Mouse (Mus musculus) embryonic facial prominence, embryonic 14.5 days (tissue): ENCODE measurements around the gene Tmem160. TPM values are rescaled to one million over a fixed set of nuclear protein-coding genes. Genes with fewer than 3 reads are reported as not detected.

ENCODE experiments used
- ATAC-seq: fragments of 200-750 bp; cut with Nextera tagmentation; 2 replicates; pipeline ENCODE4 v1.8.0; 2017; ENCODE audit warnings: low read depth, moderate number of reproducible peaks, moderate TSS enrichment
- DNase-seq: peaks from one replicate; pipeline ENCODE4 v3.0.0-alpha.2; 2015; ENCODE audit warnings: low spot score
- H3K27ac ChIP-seq: fragments of 300-500 bp; sonication (generic); replicated peaks from 2 replicates; pipeline ENCODE4 v1.5.1; 2014; ENCODE audit warnings: low read depth, mild to moderate bottlenecking, low read length, moderate library complexity
- H3K27me3 ChIP-seq: fragments of 300-500 bp; sonication (generic); replicated peaks from 2 replicates; pipeline ENCODE4 v1.6.1; 2014; ENCODE audit warnings: low read length; ENCODE audit not compliant: control insufficient read depth, insufficient read depth
- H3K36me3 ChIP-seq: fragments of 300-500 bp; sonication (generic); 2 replicates; pipeline ENCODE4 v1.6.1; 2014; ENCODE audit warnings: low read length, mixed read lengths; ENCODE audit not compliant: control insufficient read depth, insufficient read depth
- H3K4me1 ChIP-seq: fragments of 300-500 bp; sonication (generic); 2 replicates; pipeline ENCODE4 v1.6.1; 2014; ENCODE audit warnings: antibody characterized with exemption, low read length; ENCODE audit not compliant: control insufficient read depth, insufficient read depth
- H3K4me2 ChIP-seq: fragments of 300-500 bp; sonication (generic); 2 replicates; pipeline ENCODE4 v1.6.1; 2014; ENCODE audit warnings: low read depth, mild to moderate bottlenecking, low read length, moderate library complexity, mixed read lengths
- H3K4me3 ChIP-seq: fragments of 300-500 bp; sonication (generic); 2 replicates; pipeline ENCODE4 v1.5.1; 2014; ENCODE audit warnings: low read depth, mild to moderate bottlenecking, low read length
- H3K9ac ChIP-seq: fragments of 300-500 bp; sonication (generic); 2 replicates; pipeline ENCODE4 v1.6.1; 2014; ENCODE audit warnings: low read depth, mild to moderate bottlenecking, low read length, moderate library complexity, mixed read lengths
- H3K9me3 ChIP-seq: fragments of 300-500 bp; sonication (generic); 2 replicates; pipeline ENCODE4 v1.6.1; 2016; ENCODE audit warnings: low read length; ENCODE audit not compliant: control insufficient read depth
- WGBS: fragments of 180-500 bp; shearing (Covaris S2); extraction: QIAGEN DNeasy Blood & Tissue Kit; methylation state at CpG from one replicate; pipeline ENCODE4 v1.1.7; 2014; 5-methylcytosine and 5-hydroxymethylcytosine counted together
- polyA plus RNA-seq: library from polyadenylated mRNA; unstranded; fragments of >200 nt; fragmentation: Nextera tagmentation; extraction: Ambion mirVana; gene quantifications from 2 replicates; pipeline ENCODE4 v1.2.1, GENCODE M21; 2014

The Tmem160 gene
- polyA plus RNA-seq, 1 experiment from 2014 or later: 54.5 TPM

DNA sequence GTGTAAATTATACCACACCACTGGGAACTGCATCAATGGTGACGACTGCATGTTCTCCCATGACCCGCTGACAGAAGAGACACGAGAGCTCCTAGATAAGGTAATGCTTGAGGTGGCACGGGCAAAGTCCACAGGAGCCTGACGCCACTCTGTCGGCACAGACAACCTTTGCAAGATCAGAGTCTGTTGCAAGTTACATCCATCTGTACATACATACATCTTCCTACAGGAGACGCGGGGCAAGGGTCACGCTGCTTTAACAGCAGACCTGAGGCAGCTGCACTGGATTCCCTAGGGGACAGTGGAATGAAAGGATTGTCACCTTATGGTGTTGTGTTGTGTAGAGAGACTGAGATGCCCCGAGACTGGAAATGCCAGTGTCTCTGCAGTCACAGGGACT is 26.9 kb upstream of the Tmem160 start:
- no peak for ATAC-seq
- peaks cover 99% of the 10 kb centered on the region for H3K36me3 ChIP-seq
- WGBS: 87% methylated on average over 10 of the region's 10 CpGs

DNA sequence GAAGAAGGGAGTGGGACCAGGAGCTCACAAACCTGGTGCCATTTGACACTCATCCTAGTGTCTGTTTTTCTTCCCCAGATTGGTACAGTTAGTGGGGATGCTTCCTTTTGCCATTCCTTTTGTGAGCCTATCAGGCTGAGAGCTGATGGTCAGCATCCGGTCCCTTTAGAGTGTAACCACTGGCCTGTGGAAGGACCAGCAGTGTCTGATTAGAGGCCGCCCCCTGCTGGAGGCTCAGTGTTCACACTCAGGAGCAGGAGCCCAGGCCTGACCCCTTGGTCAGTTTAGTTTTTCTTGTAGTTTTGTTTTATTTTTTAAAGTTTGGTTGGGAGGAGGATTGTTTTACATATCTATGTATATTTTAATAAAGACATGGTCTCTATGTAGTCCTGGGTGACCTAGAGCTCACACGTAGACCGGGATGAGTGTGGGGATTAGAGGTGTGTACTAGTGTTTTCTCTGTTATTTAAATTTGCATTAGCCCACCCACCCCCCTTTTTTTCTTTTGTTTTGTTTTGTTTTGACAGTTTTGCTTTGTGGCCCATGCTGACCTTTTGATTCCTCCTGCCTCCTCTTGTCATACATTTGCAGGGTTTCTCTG is 26.4 kb upstream of the Tmem160 start:
- H3K4me3 ChIP-seq: no peak overlapping the region
- H3K4me1 ChIP-seq: no peaks in the 10 kb centered on the region
- peaks cover 99% of the 10 kb centered on the region for H3K36me3 ChIP-seq
- WGBS: 57% methylated on average over 4 of the region's 4 CpGs
- DNase-seq: peak; percentile 68
- no peaks in the 10 kb centered on the region for H3K9me3 ChIP-seq
- H3K9ac ChIP-seq: no peak overlapping the region
- H3K27ac ChIP-seq: no peak overlapping the region
- no peak overlapping the region for H3K4me2 ChIP-seq
- peak; percentile 86 for ATAC-seq
- no peaks in the 10 kb centered on the region for H3K27me3 ChIP-seq

More for the DNA sequence above, 26.9 kb upstream of the Tmem160 start:
- Histone ChIP-seq H3K4me2 (no peak overlapping the region), H3K4me1 (no peaks in the 10 kb centered on the region), H3K9ac (no peak overlapping the region), H3K4me3 (no peak overlapping the region), H3K9me3 (no peaks in the 10 kb centered on the region), H3K27ac (no peak overlapping the region), H3K27me3 (no peaks in the 10 kb centered on the region)
- no peak for DNase-seq

GRCm38 (mm10) chr7:16433352-16433971 is 19.1 kb upstream of the Tmem160 start:
- WGBS: 86% methylated on average over 2 of the region's 3 CpGs
- DNase-seq (no peak), ATAC-seq (no peak)
- no peak overlapping the region for H3K4me3 ChIP-seq
- H3K27ac ChIP-seq: no peak overlapping the region
- peaks cover 87% of the 10 kb centered on the region for H3K36me3 ChIP-seq
- H3K27me3 ChIP-seq: no peaks in the 10 kb centered on the region
- H3K9ac ChIP-seq: no peak overlapping the region
- H3K9me3 ChIP-seq: no peaks in the 10 kb centered on the region
- no peaks in the 10 kb centered on the region for H3K4me1 ChIP-seq
- no peak overlapping the region for H3K4me2 ChIP-seq

DNA sequence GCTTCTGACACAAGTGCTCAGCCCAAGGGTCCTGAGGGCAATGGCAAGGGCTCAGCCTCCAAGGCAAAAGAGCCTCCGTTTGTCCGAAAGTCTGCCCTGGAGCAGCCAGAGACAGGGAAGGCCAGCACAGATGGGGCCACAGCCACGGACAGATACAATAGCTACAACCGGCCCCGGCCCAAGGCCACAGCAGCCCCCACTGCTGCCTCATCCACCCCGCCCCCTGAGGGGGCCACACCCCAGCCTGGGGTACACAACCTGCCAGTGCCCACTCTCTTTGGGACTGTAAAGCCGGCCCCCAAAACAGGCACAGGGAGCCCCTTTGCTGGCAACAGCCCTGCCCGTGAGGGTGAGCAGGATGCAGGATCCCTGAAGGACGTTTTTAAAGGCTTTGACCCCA is 17.5 kb upstream of the Tmem160 start:
- DNase-seq: no peak
- Histone ChIP-seq H3K4me1 (no peaks in the 10 kb centered on the region), H3K36me3 (peaks cover 70% of the 10 kb centered on the region), H3K4me3 (no peak overlapping the region), H3K27me3 (no peaks in the 10 kb centered on the region), H3K4me2 (no peak overlapping the region), H3K27ac (no peak overlapping the region), H3K9me3 (no peaks in the 10 kb centered on the region), H3K9ac (no peak overlapping the region)
- ATAC-seq: no peak
- WGBS: 83% methylated on average over 8 of the region's 9 CpGs

DNA sequence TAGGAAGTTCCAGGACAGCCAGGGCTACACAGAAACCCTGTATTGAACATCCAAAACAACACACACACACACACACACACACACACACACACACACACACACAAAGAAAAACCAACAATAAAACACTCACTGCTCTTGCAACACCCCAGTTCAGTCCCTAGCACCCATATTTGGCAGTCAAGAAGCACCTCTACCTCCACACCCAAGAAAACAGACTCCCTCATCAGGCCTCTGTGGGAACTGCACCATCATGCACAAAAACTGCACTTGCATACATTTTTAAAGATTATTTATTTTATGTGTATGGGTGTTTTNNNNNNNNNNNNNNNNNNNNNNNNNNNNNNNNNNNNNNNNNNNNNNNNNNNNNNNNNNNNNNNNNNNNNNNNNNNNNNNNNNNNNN is 11.3 kb upstream of the Tmem160 start:
- Histone ChIP-seq H3K9ac (no peak overlapping the region), H3K4me3 (no peak overlapping the region), H3K4me2 (no peak overlapping the region), H3K27ac (no peak overlapping the region), H3K36me3 (peaks cover 9% of the 10 kb centered on the region), H3K27me3 (no peaks in the 10 kb centered on the region), H3K9me3 (no peaks in the 10 kb centered on the region), H3K4me1 (no peaks in the 10 kb centered on the region)
- DNase-seq: no peak
- no peak for ATAC-seq

- no peaks in the 10 kb centered on the region; the same call in 1 of the 2 replicates for H3K4me1 ChIP-seq
- H3K27me3 ChIP-seq: no peaks in the 10 kb centered on the region
- peaks cover 8% of the 10 kb centered on the region; the same call in 1 of the 2 replicates for H3K36me3 ChIP-seq
- ATAC-seq (no peak), DNase-seq (no peak)
- H3K9me3 ChIP-seq: no peaks in the 10 kb centered on the region
- 77% methylated on average over 6 of the region's 6 CpGs for WGBS
- H3K4me2 ChIP-seq: no peak overlapping the region
- no peak overlapping the region for H3K4me3 ChIP-seq
- no peak overlapping the region for H3K27ac ChIP-seq
- H3K9ac ChIP-seq: no peak overlapping the region
Observed at GRCm38 (mm10) chr7:16451656-16452055, 923 bp upstream of the Tmem160 start.

DNA sequence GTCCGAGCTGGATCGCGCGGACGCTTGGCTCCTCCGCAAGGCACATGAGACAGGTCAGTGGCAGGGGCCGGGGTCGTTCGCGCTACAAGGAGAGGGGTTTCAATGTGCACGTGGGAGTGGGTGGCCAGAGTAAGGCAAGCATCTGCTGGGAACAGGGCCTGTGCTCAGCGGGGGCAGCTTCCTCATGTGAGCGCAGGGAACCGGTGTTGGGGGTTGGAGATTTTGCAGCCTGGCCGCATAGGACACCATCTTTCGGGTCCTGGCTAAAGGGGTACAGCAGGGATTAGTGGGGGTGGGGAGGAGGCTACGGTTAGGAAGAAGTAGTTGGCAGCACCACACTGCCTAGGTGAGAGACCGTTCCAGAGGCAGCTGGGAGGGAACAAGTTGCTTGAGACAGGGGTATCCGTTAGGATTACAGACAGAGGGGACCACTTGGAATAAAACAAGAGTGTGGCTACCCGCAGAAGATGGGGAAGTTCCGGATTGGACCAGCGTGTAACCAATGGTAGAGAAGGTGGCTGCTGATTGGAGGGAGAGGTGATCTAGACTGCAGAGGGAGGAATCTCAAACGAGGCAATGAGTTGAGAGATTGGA is 636 bp downstream of the Tmem160 start:
- Histone ChIP-seq H3K4me3 (peak overlapping the region; percentile 75), H3K4me2 (peak overlapping the region; percentile 77), H3K9ac (peak overlapping the region; percentile 70), H3K27me3 (no peaks in the 10 kb centered on the region), H3K9me3 (no peaks in the 10 kb centered on the region), H3K36me3 (peaks cover 8% of the 10 kb centered on the region; the same call in 1 of the 2 replicates), H3K4me1 (no peaks in the 10 kb centered on the region; the same call in 1 of the 2 replicates), H3K27ac (peak overlapping the region; percentile 64; the same call in 1 of the 2 replicates)
- ATAC-seq (peak; percentile 73), DNase-seq (peak; percentile 76)
- WGBS: under 1% methylated on average over 22 of the region's 23 CpGs

GRCm38 (mm10) chr7:16455016-16455415 is 2.4 kb downstream of the Tmem160 start:
- no peaks in the 10 kb centered on the region for H3K27me3 ChIP-seq
- 94% methylated on average over 14 of the region's 14 CpGs for WGBS
- H3K4me1 ChIP-seq: no peaks in the 10 kb centered on the region; the same call in 1 of the 2 replicates
- H3K4me3 ChIP-seq: no peak overlapping the region
- H3K9ac ChIP-seq: no peak overlapping the region
- H3K9me3 ChIP-seq: no peaks in the 10 kb centered on the region
- DNase-seq (no peak), ATAC-seq (no peak)
- no peak overlapping the region for H3K4me2 ChIP-seq
- H3K36me3 ChIP-seq: peaks cover 8% of the 10 kb centered on the region; the same call in 1 of the 2 replicates
- H3K27ac ChIP-seq: no peak overlapping the region
